Comparison of ENCODE assay signal across 8 mouse cellular contexts in the genomic region with DNA sequence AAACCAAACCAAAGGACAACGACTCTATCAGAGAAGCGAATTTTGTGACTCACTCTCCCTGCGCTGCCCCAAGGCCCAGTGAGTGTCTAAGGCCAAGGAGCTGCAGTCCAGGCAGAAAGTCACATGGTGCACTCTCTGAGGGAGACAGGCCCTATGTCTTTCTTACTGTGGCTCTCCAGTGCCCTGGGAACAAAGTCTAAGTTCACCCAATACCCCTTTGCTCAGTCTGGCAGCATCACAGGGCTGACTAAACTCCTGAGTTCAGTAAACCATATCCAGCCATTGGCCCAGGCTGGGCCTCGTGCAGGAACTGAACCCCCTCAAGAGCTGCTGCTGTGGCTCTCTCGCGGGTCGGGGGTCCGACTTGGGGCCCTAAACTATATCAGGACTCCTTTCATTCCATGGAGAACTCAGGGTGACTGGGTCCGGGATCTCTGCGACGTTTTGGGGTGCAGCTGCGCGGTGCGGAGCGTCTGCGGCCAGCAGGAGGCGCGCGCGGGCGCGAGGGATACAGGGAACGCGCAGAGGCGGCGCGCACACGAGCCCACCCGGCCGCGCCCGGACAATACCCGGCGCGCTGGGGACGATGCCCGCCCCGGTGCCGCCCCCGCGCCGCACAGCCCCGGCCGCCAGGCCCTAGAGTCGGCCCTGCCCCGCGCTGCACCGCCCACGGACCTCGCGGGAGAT. TPM values are rescaled to one million over a fixed set of nuclear protein-coding genes. Genes with fewer than 3 reads are reported as not detected.
DNase-seq lines count a peak whose midpoint lies in the region; ATAC-seq and TF ChIP-seq lines count a peak whose summit lies in the region.

A gene (plus strand): TSS at position 522 of the 687 bp plus-strand sequence.

- H3K27ac ChIP-seq in embryonic facial prominence, embryonic 15.5 days (replicated peaks), result peak within 1 kb of the TSS; percentile 79
- H3K27ac ChIP-seq in kidney, embryonic 14.5 days (ENCODE audit: low read depth, low read length), result peak within 1 kb of the TSS; percentile 94
- peak within 1 kb of the TSS; percentile 87 for H3K27ac ChIP-seq in midbrain, postnatal 0 days (ENCODE audit: low read depth, low read length)

- no peaks in the 10 kb centered on the region for H3K36me3 ChIP-seq in embryonic facial prominence, embryonic 15.5 days
- no peaks in the 10 kb centered on the region for H3K36me3 ChIP-seq in kidney, embryonic 14.5 days (ENCODE audit: control insufficient read depth, insufficient read depth, low read length)
- no peaks in the 10 kb centered on the region for H3K36me3 ChIP-seq in midbrain, postnatal 0 days (ENCODE audit: insufficient read depth, low read length)

- peak within 1 kb of the TSS; percentile 90 for H3K4me2 ChIP-seq in embryonic facial prominence, embryonic 15.5 days (replicated peaks)
- peak within 1 kb of the TSS; percentile 69 for H3K4me2 ChIP-seq in kidney, embryonic 14.5 days (replicated peaks; ENCODE audit: low read depth, low read length)
- H3K4me2 ChIP-seq in midbrain, postnatal 0 days (ENCODE audit: low read depth, low read length, poor library complexity, severe bottlenecking), result peak within 1 kb of the TSS; percentile 80

- peak; percentile 82 for TF ChIP-seq CTCF in midbrain, postnatal 0 days (IDR thresholded peaks at IDR 0.05)

- H3K4me1 ChIP-seq in embryonic facial prominence, embryonic 15.5 days, result peaks cover 24% of the 10 kb centered on the region
- peaks cover 31% of the 10 kb centered on the region for H3K4me1 ChIP-seq in kidney, embryonic 14.5 days (ENCODE audit: control insufficient read depth, insufficient read depth, low read length)
- peaks cover 14% of the 10 kb centered on the region; the same call in 1 of the 2 replicates for H3K4me1 ChIP-seq in midbrain, postnatal 0 days (ENCODE audit: insufficient read depth, low read length)

- DNase-seq in 3T3-L1 (ENCODE audit: low read depth, low spot score), result peak; percentile 66
- peak; percentile 88 for DNase-seq in adrenal gland, postnatal 10 days
- DNase-seq in heart, adult 9 months (ENCODE audit: low spot score in 2 of 2), result peak; percentile 82 to 83
- peak; percentile 70 for DNase-seq in liver
- peak; percentile 79 for DNase-seq in midbrain, postnatal 0 days (ENCODE audit: low spot score)
- DNase-seq in spleen, postnatal 10 days (ENCODE audit: low spot score in 2 of 2), result peak; percentile 83 to 89

- WGBS in embryonic facial prominence, embryonic 15.5 days, result 6% methylated on average over 51 of the region's 51 CpGs
- 6% methylated on average over 41 of the region's 51 CpGs for WGBS in kidney, embryonic 14.5 days
- WGBS in midbrain, postnatal 0 days, result 8% methylated on average over 37 of the region's 51 CpGs

- peak within 1 kb of the TSS; percentile 75 for H3K4me3 ChIP-seq in embryonic facial prominence, embryonic 15.5 days (replicated peaks)
- H3K4me3 ChIP-seq in kidney, embryonic 14.5 days (ENCODE audit: low read length), result peak within 1 kb of the TSS; percentile 93
- peak within 1 kb of the TSS; percentile 96 for H3K4me3 ChIP-seq in midbrain, postnatal 0 days (ENCODE audit: low read depth, low read length)

- ATAC-seq in embryonic facial prominence, embryonic 15.5 days (ENCODE audit: insufficient number of reproducible peaks, low FRiP score, low TSS enrichment, low read depth), result peak; percentile 74
- ATAC-seq in kidney, embryonic 14.5 days (ENCODE audit: low FRiP score, low TSS enrichment), result peak; percentile 73
- peak; percentile 66 for ATAC-seq in midbrain, postnatal 0 days (ENCODE audit: low FRiP score)

- peak within 1 kb of the TSS; percentile 90 for H3K9ac ChIP-seq in embryonic facial prominence, embryonic 15.5 days
- H3K9ac ChIP-seq in kidney, embryonic 14.5 days (ENCODE audit: low read depth, low read length), result peak within 1 kb of the TSS; percentile 96
- H3K9ac ChIP-seq in midbrain, postnatal 0 days (replicated peaks; ENCODE audit: low read length, poor library complexity, severe bottlenecking), result peak within 1 kb of the TSS; percentile 98

- H3K9me3 ChIP-seq in embryonic facial prominence, embryonic 15.5 days (replicated peaks), result no peaks in the 10 kb centered on the region
- H3K9me3 ChIP-seq in kidney, embryonic 14.5 days (ENCODE audit: control insufficient read depth, low read length), result no peaks in the 10 kb centered on the region
- H3K9me3 ChIP-seq in midbrain, postnatal 0 days (ENCODE audit: low read length), result no peaks in the 10 kb centered on the region

- no peaks in the 10 kb centered on the region for H3K27me3 ChIP-seq in embryonic facial prominence, embryonic 15.5 days
- no peaks in the 10 kb centered on the region for H3K27me3 ChIP-seq in kidney, embryonic 14.5 days (ENCODE audit: control insufficient read depth, insufficient read depth, low read length)
- H3K27me3 ChIP-seq in midbrain, postnatal 0 days (ENCODE audit: insufficient read depth, low read length), result no peaks in the 10 kb centered on the region

RNA-seq across cellular contexts. Expression of the gene that starts here (rescaled TPM):
- total RNA-seq in adrenal gland, postnatal 10 days (2021), result 10 to 100 TPM; 69.6 to 80.2 TPM
- 88.1 and 96.6 TPM in 2 replicates for polyA plus RNA-seq in embryonic facial prominence, embryonic 15.5 days (2015; fragmentation: Nextera tagmentation; extraction: Ambion mirVana)
- 101 and 136 TPM in 2 replicates for polyA plus RNA-seq in kidney, embryonic 14.5 days (2014; fragmentation: Nextera tagmentation; extraction: Ambion mirVana)
- 161 and 165 TPM in 2 replicates for total RNA-seq in midbrain, postnatal 0 days (2014; rRNA removed)
- 302 and 308 TPM in 2 replicates for polyA plus RNA-seq in midbrain, postnatal 0 days (2015; fragmentation: Nextera tagmentation; extraction: Ambion mirVana)

Comparison
In these comparisons a context has a peak if more than half of its experiments do, and no peak if none do; other contexts are left out.
1. Peak in every context shown above with its lines: DNase-seq, ATAC-seq, H3K4me3 ChIP-seq and H3K27ac ChIP-seq.